Mouse (Mus musculus) liver, postnatal 0 days (tissue): ENCODE measurements at regions not wholly inside any gene's neighbourhood (a gene's known extent, or its start where the extent isn't known, plus 50 kb on each side); places are given as distances from the start of the nearest gene placed in this dataset.

Experiments
- CTCF ChIP-seq: sonication (generic); IDR thresholded peaks from 2 replicates; pipeline ENCODE4 v1.5.1; 2016; ENCODE audit warnings: antibody characterized with exemption, low read depth
- EP300 ChIP-seq: IDR thresholded peaks from 2 replicates; pipeline ENCODE4 v1.6.1; 2016; ENCODE audit warnings: antibody characterized with exemption, low read depth, mild to moderate bottlenecking

- no peak for TF ChIP-seq CTCF
- no peak for TF ChIP-seq EP300
Observed at GRCm38 (mm10) chr4:131425311-131425710, 412.8 kb downstream of the Ptpru start.
